Mouse (Mus musculus): ENCODE results near the gene Ctf2.
A peak's percentile ranks its signal among the peaks of the same experiment; 100 is the strongest.
"Not testable (repeated sequence)": the region's sequence is repeated elsewhere in the genome, so short reads cannot be mapped to it uniquely, and the experiment has no call there.

The Ctf2 gene

GRCm38 (mm10) chr7:127732066-127732465 is at the start of gene Ctf2:
TSS of gene Ctf2 (minus strand) at chr7:127732166.
- DNase-seq: not testable (repeated sequence)

DNA sequence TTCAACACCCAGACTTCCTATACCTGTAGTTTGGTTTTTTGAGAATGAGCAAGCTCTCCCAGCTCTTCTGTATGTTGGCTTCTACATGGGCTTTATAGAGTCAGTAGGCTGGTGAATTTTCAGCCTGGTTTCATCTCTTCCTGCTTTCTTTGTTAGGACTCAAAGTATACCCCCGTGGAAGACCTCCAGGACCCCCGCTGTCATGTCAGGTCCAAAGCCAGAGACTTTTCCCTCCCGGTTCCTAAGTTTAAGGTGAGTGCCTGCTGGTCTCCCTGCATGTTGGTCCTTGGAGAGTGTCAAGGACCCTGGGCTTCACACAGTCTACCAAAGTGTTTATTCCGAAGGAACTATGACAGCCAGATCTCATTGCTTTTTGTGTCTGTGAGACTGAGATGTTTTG is 46.4 kb upstream of the Ctf2 start:
- no peak for DNase-seq

DNA sequence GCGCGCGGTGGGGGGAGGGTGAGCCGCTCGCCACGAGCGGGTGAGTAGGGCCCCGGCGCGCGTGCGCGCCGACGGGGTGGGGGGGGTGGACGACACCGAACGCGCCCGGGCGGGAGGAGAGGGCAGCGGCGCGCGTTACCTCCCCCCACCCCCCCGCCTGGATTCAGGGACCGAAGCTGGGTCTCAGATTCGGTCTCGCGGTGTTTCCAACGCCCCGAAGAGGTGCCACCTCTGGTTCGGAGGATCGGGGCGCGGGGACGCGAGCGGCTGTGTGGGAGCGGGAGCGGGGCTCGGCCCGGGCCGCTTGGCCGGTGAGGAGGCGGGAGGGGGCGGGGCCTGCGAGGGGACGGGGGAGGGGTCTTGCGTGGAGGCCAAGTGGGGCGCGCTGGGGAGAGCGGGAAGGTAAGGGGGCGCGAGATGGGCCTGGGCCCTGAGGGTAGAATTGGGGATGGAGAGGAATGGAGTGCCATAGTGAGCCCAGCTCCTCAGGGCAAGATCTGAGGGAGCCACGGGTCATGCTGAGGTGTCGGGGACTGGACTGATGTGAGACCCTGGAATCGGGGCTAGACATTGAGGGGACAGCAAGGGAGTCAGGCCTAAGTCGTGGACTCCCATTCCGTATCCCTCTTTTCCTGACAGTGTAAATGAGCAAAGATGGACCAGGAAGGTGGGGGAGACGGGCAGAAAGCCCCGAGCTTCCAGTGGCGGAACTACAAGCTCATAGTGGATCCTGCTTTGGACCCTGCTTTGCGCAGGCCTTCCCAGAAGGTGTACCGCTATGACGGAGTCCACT is 45.7 kb upstream of the Ctf2 start:
- DNase-seq: peak; percentile 70 to 71

DNA sequence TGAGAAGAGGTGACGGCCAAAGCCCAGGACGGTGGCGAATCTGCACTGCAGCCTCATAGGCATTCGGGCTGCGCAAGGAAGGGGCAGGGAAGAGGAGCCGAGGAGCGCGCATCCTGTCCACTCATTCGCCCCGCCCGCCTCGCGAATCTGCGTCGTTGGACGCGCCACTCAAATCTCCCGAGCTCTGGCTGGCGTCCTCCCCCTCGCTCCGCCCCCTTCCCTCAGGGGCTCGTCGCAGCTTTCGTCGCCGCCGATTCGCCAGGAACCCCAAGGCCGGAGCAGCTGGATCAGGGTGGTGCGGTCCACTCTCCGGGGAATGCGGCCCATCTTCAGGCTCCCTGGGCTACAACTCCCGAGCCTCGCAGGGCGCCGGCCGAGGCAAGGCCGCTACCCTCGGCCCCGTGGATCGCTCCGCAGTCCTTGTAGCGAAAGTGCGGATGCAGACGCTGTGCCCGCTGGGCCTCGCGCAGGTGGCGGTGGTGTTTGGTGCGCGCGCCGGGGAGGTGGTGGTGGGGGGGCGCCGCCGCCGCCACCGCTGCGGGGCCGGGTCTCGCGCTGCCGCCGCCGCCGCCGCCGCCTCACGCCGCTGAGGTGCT is 45.0 kb upstream of the Ctf2 start:
- DNase-seq: peak; percentile 97 to 98

GRCm38 (mm10) chr7:127776426-127776825 is 44.5 kb upstream of the Ctf2 start, which contains the start of gene Setd1a:
TSS of gene Setd1a (plus strand) at chr7:127776670.
- DNase-seq: peak; percentile 89 to 92

DNA sequence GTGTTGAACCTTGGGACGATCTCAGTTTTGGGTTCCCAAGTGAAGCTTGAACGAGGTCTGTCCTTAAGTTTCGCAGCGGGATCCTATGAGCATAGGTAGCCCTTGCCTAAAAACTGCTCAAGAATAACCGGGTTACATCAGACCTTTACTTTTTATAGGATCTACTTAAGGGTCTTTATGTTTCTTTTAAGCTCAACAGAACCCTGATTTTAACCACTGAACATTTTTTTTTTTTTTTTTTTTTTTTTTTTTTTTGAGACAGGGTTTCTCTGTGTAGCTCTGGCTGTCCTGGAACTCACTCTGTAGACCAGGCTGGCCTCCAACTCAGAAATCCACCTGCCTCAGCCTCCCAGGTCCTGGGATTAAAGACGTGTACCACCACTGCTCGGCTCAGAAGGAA is 43.9 kb upstream of the Ctf2 start:
- not testable (repeated sequence) for DNase-seq

GRCm38 (mm10) chr7:127773664-127774384 is 41.9 kb upstream of the Ctf2 start:
- peak; percentile 81 to 82 for DNase-seq

- no peak for DNase-seq
These were observed 40.6 kb upstream of the Ctf2 start for GRCm38 (mm10) chr7:127772557-127772956.

DNA sequence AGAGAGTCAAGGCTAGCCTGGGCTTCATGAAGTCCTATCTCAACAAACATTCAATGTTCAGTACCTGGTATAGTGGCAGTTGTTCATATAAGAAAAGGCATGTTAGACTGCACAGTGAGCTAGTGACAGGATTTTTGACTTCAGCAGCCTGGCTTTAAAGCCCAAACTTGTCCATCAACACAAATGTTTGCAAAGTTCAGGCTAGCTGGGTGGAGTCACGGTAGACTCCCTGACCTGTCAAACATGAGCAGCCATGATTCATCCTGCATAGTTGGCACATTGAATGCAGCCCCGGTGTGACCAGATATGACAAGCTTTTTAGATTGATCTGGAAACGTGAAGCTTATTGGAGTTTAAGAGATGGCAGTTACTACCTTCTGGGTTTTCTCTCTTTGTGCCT is 40.1 kb upstream of the Ctf2 start:
- DNase-seq: no peak

DNA sequence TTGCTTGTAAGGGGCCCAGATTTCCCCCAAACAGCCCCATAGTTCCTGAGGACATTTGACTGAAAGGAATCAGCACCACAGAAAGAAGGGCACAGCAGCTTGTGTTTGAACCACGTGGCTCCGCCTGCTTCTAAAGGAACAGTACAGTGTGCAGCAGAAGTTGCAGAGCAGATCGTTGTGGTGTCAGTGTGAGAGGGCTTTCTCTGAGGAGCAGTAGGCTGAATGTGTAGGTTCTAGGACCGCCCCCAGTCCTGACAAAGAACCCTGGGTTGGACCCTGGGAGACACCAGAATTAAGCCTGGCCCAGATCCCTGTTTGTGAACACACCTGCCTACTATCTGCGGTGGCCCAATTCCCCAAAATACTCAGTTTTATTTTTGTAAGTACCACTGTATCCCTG is 39.3 kb upstream of the Ctf2 start:
- no peak for DNase-seq

GRCm38 (mm10) chr7:127770039-127770905 is 38.3 kb upstream of the Ctf2 start:
- DNase-seq: no peak

DNA sequence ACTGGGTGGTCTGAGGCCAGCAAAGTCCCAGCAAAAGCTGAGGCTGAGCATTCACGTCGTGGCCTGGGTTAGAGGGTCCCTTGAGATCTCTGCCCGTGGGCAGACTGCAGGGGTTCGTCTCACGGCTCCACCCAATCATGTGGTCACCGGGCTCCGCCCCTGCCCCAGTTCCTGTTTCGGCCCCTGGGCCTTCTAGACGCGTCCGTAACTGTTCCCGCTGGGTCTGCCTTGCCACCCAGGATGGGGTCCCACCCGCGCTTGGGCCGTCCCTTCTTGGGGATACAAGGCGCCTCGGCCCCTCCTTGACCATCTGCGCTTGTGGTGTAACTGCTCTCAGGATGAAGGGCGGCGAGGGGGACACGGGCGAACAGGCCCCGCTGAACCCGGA is 37.7 kb upstream of the Ctf2 start, which contains the start of gene Orai3:
Gene Orai3, plus strand, starts transcription at position 165 of the 388 bp plus-strand sequence.
- DNase-seq: peak; percentile 92 to 94

DNA sequence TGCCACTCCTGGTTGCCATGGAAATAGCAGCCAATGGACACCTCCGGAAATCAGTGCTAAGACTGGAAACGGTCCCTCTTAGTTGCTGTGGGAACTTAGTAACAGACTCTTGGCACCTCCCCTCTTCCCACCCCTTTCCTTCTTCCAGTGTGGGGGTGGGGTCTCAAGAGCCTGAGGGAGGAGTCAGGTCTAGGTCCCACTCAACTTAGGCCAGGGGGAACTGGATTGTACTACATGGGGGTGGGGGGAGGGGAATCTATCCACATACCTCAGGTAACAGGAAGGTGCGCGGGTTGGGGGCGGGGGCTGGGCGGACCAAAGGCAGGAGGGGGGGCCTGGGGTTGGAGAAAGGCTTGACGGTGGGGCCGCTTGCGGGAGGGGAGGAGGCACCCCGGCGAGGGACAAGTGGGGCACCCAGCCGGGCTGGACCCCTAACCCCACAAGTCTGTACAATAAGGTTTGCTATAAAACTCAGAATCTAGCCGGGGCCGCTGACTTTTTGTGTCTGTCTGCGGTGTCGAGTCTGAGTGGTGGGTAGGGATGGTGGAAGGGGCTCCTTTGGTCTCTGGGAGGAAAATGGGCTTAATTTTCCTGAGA is 37.1 kb upstream of the Ctf2 start:
- DNase-seq: peak; percentile 97

DNA sequence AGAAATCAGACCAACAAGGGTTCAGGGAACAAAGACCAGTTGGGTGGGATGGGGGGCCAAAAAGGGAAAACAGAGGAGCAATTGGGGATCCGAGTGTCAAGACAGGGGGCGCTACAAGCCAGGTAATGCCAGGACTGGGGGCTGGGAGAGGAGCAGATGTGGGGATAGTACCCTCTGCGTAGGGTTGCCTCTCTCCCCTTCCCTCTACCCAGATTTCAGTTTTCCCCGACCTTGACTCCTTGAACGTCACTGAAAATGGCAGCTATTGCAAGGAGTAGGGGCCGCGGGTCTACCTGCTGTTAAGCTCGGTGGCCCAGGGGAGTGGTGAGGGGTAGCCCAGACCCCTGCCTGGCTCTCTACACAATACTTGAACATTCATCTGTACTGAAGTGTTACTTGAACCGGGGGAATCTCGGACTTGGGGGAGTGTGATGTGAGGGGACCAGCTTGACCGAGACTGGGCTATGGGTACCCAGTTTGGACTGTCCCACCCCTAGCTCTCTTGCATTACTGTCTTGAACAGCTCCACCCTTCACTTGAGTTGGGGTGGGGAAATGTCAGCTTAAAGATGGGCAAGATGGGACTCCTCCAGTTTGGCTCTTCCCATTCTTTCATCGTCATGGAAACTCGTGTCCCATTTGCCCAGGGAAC is 36.5 kb upstream of the Ctf2 start:
- DNase-seq: no peak

DNA sequence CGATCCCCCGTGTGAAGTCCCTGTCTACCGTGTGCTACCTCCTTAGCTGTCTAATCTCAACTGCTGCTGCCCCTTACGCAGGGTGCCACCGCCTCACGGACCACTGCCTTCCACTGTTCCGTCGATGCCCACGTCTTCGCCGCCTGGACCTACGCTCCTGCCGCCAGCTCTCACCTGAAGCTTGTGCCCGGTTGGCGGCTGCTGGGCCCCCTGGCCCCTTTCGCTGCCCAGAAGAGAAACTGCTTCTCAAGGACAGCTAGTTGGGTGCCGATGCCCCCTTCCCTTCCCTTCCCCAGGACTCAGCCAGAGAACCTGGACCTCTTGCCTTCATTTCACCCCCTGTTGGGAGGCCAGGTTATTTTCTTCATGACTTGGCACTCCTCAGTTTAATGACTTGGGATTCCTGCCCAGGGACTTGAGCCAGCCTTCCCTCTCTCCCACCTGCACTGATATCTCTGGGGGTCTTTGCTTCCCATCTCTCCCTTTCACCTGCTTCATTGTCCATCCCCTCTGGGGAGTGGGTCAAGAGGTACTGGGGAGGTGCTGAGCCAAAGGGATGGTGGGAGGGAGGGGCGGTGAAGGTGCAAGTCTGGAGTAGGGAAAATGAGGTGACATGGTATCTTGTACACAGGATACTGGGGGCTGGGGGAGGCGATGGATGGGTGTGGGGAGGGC is 35.8 kb upstream of the Ctf2 start:
- no peak for DNase-seq

GRCm38 (mm10) chr7:127766851-127767609 is 35.1 kb upstream of the Ctf2 start:
- DNase-seq: no peak

DNA sequence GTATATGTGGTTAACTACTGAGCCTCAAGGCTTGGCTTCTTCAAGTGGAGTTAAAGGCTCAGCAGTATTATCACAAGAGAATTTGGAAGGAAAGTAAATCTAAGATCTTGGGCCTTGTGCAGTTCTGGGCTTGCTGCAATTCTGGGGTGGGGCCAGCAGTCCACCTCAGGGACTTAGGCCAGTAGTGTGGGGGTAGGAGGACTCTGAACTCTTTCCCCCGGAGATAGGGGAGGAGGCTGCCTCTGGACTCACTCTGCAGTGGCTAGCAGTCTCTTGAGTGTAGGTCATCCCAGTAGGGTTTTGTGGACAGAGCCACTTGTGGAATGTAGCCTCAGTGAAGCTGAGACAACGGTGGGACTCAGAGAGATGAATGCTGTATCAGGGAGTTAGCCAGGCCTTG is 33.8 kb upstream of the Ctf2 start:
- no peak for DNase-seq

DNA sequence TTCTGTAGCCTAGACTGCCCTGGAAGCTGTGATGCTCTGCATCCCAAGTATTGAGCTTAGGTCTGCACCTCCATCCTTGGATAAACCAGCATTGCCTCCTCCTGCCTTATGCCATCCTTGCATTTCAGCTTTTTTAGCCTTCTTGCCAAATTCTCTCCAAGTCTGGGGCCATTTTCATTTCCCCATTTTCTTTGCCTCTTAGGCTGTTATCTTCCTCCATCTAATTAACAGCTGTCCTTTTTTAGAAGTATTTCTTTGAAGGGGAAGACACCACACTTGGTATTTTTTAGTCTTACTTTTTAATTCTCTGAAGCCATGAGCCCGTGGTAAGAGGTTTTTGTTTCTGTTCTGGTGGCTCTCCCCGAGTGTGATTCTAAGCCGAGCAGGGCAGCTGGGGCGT is 31.7 kb upstream of the Ctf2 start:
- no peak for DNase-seq

- DNase-seq: peak; percentile 73 to 84
These were observed 29.1 kb upstream of the Ctf2 start for GRCm38 (mm10) chr7:127761026-127761425.

GRCm38 (mm10) chr7:127760478-127760877 is 28.5 kb upstream of the Ctf2 start:
- DNase-seq: no peak
